In the genomic region with DNA sequence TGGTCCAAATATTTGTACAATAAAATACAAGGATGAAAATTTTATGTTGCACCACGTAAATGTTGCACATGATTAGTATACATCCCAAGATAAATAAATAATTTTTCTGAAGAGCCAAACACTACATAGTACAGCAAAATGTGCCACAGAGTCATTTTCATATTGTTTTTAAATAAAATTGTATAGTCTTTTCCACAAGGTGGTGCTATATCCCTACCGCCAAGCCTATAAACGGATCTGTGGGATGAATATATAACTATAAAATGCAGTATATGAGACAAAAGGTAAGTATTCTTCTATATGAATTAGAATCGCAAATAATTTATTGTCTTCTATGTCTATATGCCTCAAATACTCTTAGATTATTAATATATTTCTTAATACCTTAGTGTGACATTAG, we compare ENCODE assay signal across 13 mouse cellular contexts.
DNase-seq lines count a peak whose midpoint lies in the region; ATAC-seq and TF ChIP-seq lines count a peak whose summit lies in the region.
"Had no signal": no experiment of that assay in that cellular context is flagged by ENCODE, and none has a peak within 500 bp of the region (broad histone marks: within the 10 kb centered on the region; RNA-seq: fewer than 3 reads in every experiment).

No protein-coding gene starts in this region.

- no peaks in the 10 kb centered on the region for H3K9me3 ChIP-seq in lung, embryonic 14.5 days (ENCODE audit: low read depth, low read length)
- H3K9me3 ChIP-seq in hindbrain, postnatal 0 days (ENCODE audit: low read length): no peaks in the 10 kb centered on the region
- H3K9me3 ChIP-seq: embryonic facial prominence, embryonic 13.5 days had no signal

- no peak overlapping the region for H3K4me2 ChIP-seq in lung, embryonic 14.5 days
- H3K4me2 ChIP-seq in hindbrain, postnatal 0 days (ENCODE audit: low read depth, low read length): no peak overlapping the region
- H3K4me2 ChIP-seq: embryonic facial prominence, embryonic 13.5 days had no signal

- H3K36me3 ChIP-seq in lung, embryonic 14.5 days (ENCODE audit: insufficient read depth): no peaks in the 10 kb centered on the region
- H3K36me3 ChIP-seq in hindbrain, postnatal 0 days (ENCODE audit: insufficient read depth, low read length): no peaks in the 10 kb centered on the region
- H3K36me3 ChIP-seq: embryonic facial prominence, embryonic 13.5 days had no signal

- H3K9ac ChIP-seq in lung, embryonic 14.5 days: no peak overlapping the region
- no peak overlapping the region for H3K9ac ChIP-seq in hindbrain, postnatal 0 days (replicated peaks; ENCODE audit: low read length)
- H3K9ac ChIP-seq: embryonic facial prominence, embryonic 13.5 days had no signal

- 19% methylated on average over 4 of the region's 4 CpGs for WGBS in lung, embryonic 14.5 days
- 16% methylated on average over 4 of the region's 4 CpGs for WGBS in lung, adult 2 months
- 35% methylated on average over 4 of the region's 4 CpGs for WGBS in hindbrain, postnatal 0 days

- H3K27me3 ChIP-seq in lung, embryonic 14.5 days (ENCODE audit: insufficient read depth, low read length): no peaks in the 10 kb centered on the region
- no peaks in the 10 kb centered on the region for H3K27me3 ChIP-seq in hindbrain, postnatal 0 days (ENCODE audit: insufficient read depth, low read length)
- H3K27me3 ChIP-seq: embryonic facial prominence, embryonic 13.5 days had no signal

- intact Hi-C loops in gastrocnemius, adult 2 months (cut with DNase I): no loop called here

- H3K4me3 ChIP-seq in gastrocnemius, adult 2 months: no peak overlapping the region
- H3K4me3 ChIP-seq in lung, embryonic 14.5 days (ENCODE audit: low read depth, low read length): no peak overlapping the region
- no peak overlapping the region for H3K4me3 ChIP-seq in lung, adult 2 months (replicated peaks; ENCODE audit: extremely low read depth, low read depth, low read length)
- no peak overlapping the region for H3K4me3 ChIP-seq in hindbrain, postnatal 0 days (ENCODE audit: low read length)
- H3K4me3 ChIP-seq: embryonic facial prominence, embryonic 13.5 days had no signal

- ATAC-seq in lung, embryonic 14.5 days (ENCODE audit: insufficient read depth): no peak
- ATAC-seq in hindbrain, postnatal 0 days: no peak

- no peak overlapping the region for H3K27ac ChIP-seq in gastrocnemius, adult 2 months
- H3K27ac ChIP-seq in lung, embryonic 14.5 days (ENCODE audit: low read depth): no peak overlapping the region
- no peak overlapping the region for H3K27ac ChIP-seq in hindbrain, postnatal 0 days

- no peak for TF ChIP-seq POLR2A in lung, adult 2 months (IDR thresholded peaks at IDR 0.05; ENCODE audit: borderline replicate concordance, extremely low read depth, low read depth, low read length)

- no peak for DNase-seq in gastrocnemius, adult 2 months
- DNase-seq in gastrocnemius, postnatal 10 days: no peak
- peak; percentile 74 for DNase-seq in lung, embryonic 14.5 days
- DNase-seq in lung, adult 2 months: no peak
- peak; percentile 31 for DNase-seq in NIH3T3 (ENCODE audit: low read depth)
- DNase-seq in hindbrain, postnatal 0 days (ENCODE audit: low spot score): peak; percentile 33
- DNase-seq in T-cell, adult 2 months (ENCODE audit: low spot score): no peak
- no peak for DNase-seq in lung, postnatal 36 days
- DNase-seq: kidney, adult 8-10 months; layer of hippocampus, postnatal 36 days; lung, adult 18-20 months; thymus, postnatal 14 days had no signal

- peak; percentile 37 for TF ChIP-seq CTCF in gastrocnemius, adult 2 months (IDR thresholded peaks at IDR 0.05)
- TF ChIP-seq CTCF in lung, embryonic 14.5 days (IDR thresholded peaks at IDR 0.05; ENCODE audit: low read depth): peak; percentile 59
- no peak for TF ChIP-seq CTCF in lung, adult 2 months (IDR thresholded peaks at IDR 0.05; ENCODE audit: insufficient read depth, low read length)
- TF ChIP-seq CTCF in hindbrain, postnatal 0 days (IDR thresholded peaks at IDR 0.05; ENCODE audit: low read depth): peak; percentile 52

- no peaks in the 10 kb centered on the region for H3K4me1 ChIP-seq in lung, embryonic 14.5 days (ENCODE audit: insufficient read depth)
- H3K4me1 ChIP-seq in lung, adult 2 months (ENCODE audit: control insufficient read depth, insufficient read depth, low read length): no peaks in the 10 kb centered on the region
- H3K4me1 ChIP-seq in hindbrain, postnatal 0 days (ENCODE audit: insufficient read depth, low read length): no peaks in the 10 kb centered on the region

Comparison
In these comparisons a context has a peak if more than half of its experiments do, and no peak if none do; other contexts are left out.
1. DNase-seq: peak in lung, embryonic 14.5 days (single experiment), NIH3T3 (single experiment) and hindbrain, postnatal 0 days (single experiment); none in gastrocnemius, adult 2 months (single experiment), gastrocnemius, postnatal 10 days (single experiment), lung, adult 2 months (single experiment), T-cell, adult 2 months (single experiment) and lung, postnatal 36 days (single experiment).